Mouse (Mus musculus) liver, embryonic 11.5 days (tissue): ENCODE measurements around the gene Mapk12. TPM values are rescaled to one million over a fixed set of nuclear protein-coding genes. Genes with fewer than 3 reads are reported as not detected.

Experiments
- ATAC-seq: fragments of 200-750 bp; cut with Nextera tagmentation; replicated peaks from 2 replicates; pipeline ENCODE4 v1.8.0; 2017; ENCODE audit warnings: moderate number of reproducible peaks, mild to moderate bottlenecking, moderate TSS enrichment, moderate library complexity; ENCODE audit not compliant: low FRiP score
- DNase-seq: peaks from one replicate; pipeline ENCODE4 v3.0.0-alpha.2; 2017; ENCODE audit warnings: low spot score
- H3K27ac ChIP-seq: fragments of 300-500 bp; sonication (generic); 2 replicates; pipeline ENCODE4 v1.5.1; 2014; ENCODE audit warnings: mild to moderate bottlenecking, low read depth, low read length, control low read depth
- H3K27me3 ChIP-seq: fragments of 300-500 bp; sonication (generic); replicated peaks from 2 replicates; pipeline ENCODE4 v1.6.1; 2014; ENCODE audit warnings: low read length, mixed read lengths; ENCODE audit not compliant: control insufficient read depth, insufficient read depth
- H3K36me3 ChIP-seq: fragments of 300-500 bp; sonication (generic); 2 replicates; pipeline ENCODE4 v1.6.1; 2014; ENCODE audit warnings: mild to moderate bottlenecking, low read length, moderate library complexity, mixed read lengths; ENCODE audit not compliant: control insufficient read depth, insufficient read depth
- H3K4me1 ChIP-seq: fragments of 300-500 bp; sonication (generic); replicated peaks from 2 replicates; pipeline ENCODE4 v1.6.1; 2014; ENCODE audit warnings: low read length, mixed read lengths; ENCODE audit not compliant: control insufficient read depth, insufficient read depth
- H3K4me2 ChIP-seq: fragments of 300-500 bp; sonication (generic); 2 replicates; pipeline ENCODE4 v1.6.1; 2014; ENCODE audit warnings: mild to moderate bottlenecking, control low read depth, moderate library complexity
- H3K4me3 ChIP-seq: fragments of 300-500 bp; sonication (generic); 2 replicates; pipeline ENCODE4 v1.5.1; 2014; ENCODE audit warnings: low read depth, low read length, control low read depth
- H3K9ac ChIP-seq: fragments of 300-500 bp; sonication (generic); 2 replicates; pipeline ENCODE4 v1.6.1; 2014; ENCODE audit warnings: low read depth, low read length, control low read depth
- H3K9me3 ChIP-seq: fragments of 300-500 bp; sonication (generic); 2 replicates; pipeline ENCODE4 v1.6.1; 2016; ENCODE audit warnings: low read length, inconsistent platforms, mixed read lengths; ENCODE audit not compliant: control insufficient read depth
- WGBS: fragments of 180-500 bp; shearing (Covaris S2); extraction: QIAGEN DNeasy Blood & Tissue Kit; methylation state at CpG from one replicate; pipeline ENCODE4 v1.1.7; 2014; 5-methylcytosine and 5-hydroxymethylcytosine counted together
- polyA plus RNA-seq: library from polyadenylated mRNA; unstranded; fragments of >200 nt; fragmentation: Nextera tagmentation; extraction: Ambion mirVana; gene quantifications from 2 replicates; pipeline ENCODE4 v1.2.1, GENCODE M21; 2014

The Mapk12 gene
- polyA plus RNA-seq, 1 experiment from 2014 or later, result 4.8 TPM

- Histone ChIP-seq H3K27ac (no peak overlapping the region), H3K36me3 (peaks cover 78% of the 10 kb centered on the region), H3K9ac (no peak overlapping the region), H3K9me3 (no peaks in the 10 kb centered on the region), H3K4me1 (no peaks in the 10 kb centered on the region), H3K4me3 (no peak overlapping the region), H3K4me2 (no peak overlapping the region), H3K27me3 (no peaks in the 10 kb centered on the region)
- DNase-seq (no peak), ATAC-seq (no peak)
- 89% methylated on average over 10 of the region's 10 CpGs for WGBS
These were observed 36.6 kb downstream of the Mapk12 start for GRCm38 (mm10) chr15:89103921-89104320.

- no peaks in the 10 kb centered on the region for H3K4me1 ChIP-seq
- H3K9me3 ChIP-seq, result no peaks in the 10 kb centered on the region
- no peak overlapping the region for H3K4me2 ChIP-seq
- H3K9ac ChIP-seq, result no peak overlapping the region
- DNase-seq (no peak), ATAC-seq (no peak)
- H3K27me3 ChIP-seq, result no peaks in the 10 kb centered on the region
- no peak overlapping the region for H3K27ac ChIP-seq
- WGBS, result 86% methylated on average over 5 of the region's 5 CpGs
- no peak overlapping the region for H3K4me3 ChIP-seq
- H3K36me3 ChIP-seq, result peaks cover 70% of the 10 kb centered on the region
These were observed 37.9 kb downstream of the Mapk12 start for GRCm38 (mm10) chr15:89102646-89103045.

GRCm38 (mm10) chr15:89100823-89101222 lies 39.7 kb downstream of the Mapk12 start:
- ATAC-seq (no peak), DNase-seq (no peak)
- Histone ChIP-seq H3K9ac (no peak overlapping the region), H3K27ac (no peak overlapping the region), H3K4me1 (no peaks in the 10 kb centered on the region), H3K27me3 (no peaks in the 10 kb centered on the region), H3K9me3 (no peaks in the 10 kb centered on the region), H3K4me2 (no peak overlapping the region), H3K36me3 (peaks cover 64% of the 10 kb centered on the region), H3K4me3 (no peak overlapping the region)
- WGBS, result 94% methylated on average over 12 of the region's 12 CpGs

GRCm38 (mm10) chr15:89098616-89099015 lies 41.9 kb downstream of the Mapk12 start:
- H3K36me3 ChIP-seq, result peaks cover 58% of the 10 kb centered on the region
- no peak overlapping the region for H3K4me3 ChIP-seq
- H3K9ac ChIP-seq, result no peak overlapping the region
- no peak overlapping the region for H3K27ac ChIP-seq
- H3K4me1 ChIP-seq, result no peaks in the 10 kb centered on the region
- WGBS, result 88% methylated on average over 7 of the region's 7 CpGs
- ATAC-seq, result no peak
- no peak overlapping the region for H3K4me2 ChIP-seq
- H3K9me3 ChIP-seq, result no peaks in the 10 kb centered on the region
- DNase-seq, result no peak
- no peaks in the 10 kb centered on the region for H3K27me3 ChIP-seq

GRCm38 (mm10) chr15:89097450-89097849 lies 43.1 kb downstream of the Mapk12 start:
- H3K9me3 ChIP-seq, result no peaks in the 10 kb centered on the region
- H3K36me3 ChIP-seq, result peaks cover 56% of the 10 kb centered on the region
- no peak for DNase-seq
- WGBS, result 87% methylated on average over 5 of the region's 5 CpGs
- H3K4me3 ChIP-seq, result no peak overlapping the region
- ATAC-seq, result no peak
- H3K27me3 ChIP-seq, result no peaks in the 10 kb centered on the region
- no peak overlapping the region for H3K27ac ChIP-seq
- H3K4me2 ChIP-seq, result no peak overlapping the region
- H3K9ac ChIP-seq, result no peak overlapping the region
- no peaks in the 10 kb centered on the region for H3K4me1 ChIP-seq

GRCm38 (mm10) chr15:89092181-89092580 lies 48.3 kb downstream of the Mapk12 start:
- peaks cover 24% of the 10 kb centered on the region for H3K36me3 ChIP-seq
- no peak overlapping the region for H3K9ac ChIP-seq
- H3K27me3 ChIP-seq, result no peaks in the 10 kb centered on the region
- no peak overlapping the region for H3K27ac ChIP-seq
- H3K4me2 ChIP-seq, result no peak overlapping the region
- H3K9me3 ChIP-seq, result no peaks in the 10 kb centered on the region
- DNase-seq, result no peak
- peaks cover 13% of the 10 kb centered on the region for H3K4me1 ChIP-seq
- no peak for ATAC-seq
- WGBS, result 82% methylated on average over 5 of the region's 5 CpGs
- H3K4me3 ChIP-seq, result no peak overlapping the region

- DNase-seq (no peak), ATAC-seq (no peak)
- Histone ChIP-seq H3K36me3 (peaks cover 19% of the 10 kb centered on the region), H3K27me3 (no peaks in the 10 kb centered on the region), H3K4me3 (no peak overlapping the region), H3K4me2 (no peak overlapping the region), H3K9ac (no peak overlapping the region), H3K27ac (no peak overlapping the region), H3K4me1 (peaks cover 13% of the 10 kb centered on the region), H3K9me3 (no peaks in the 10 kb centered on the region)
- 85% methylated on average over 4 of the region's 4 CpGs for WGBS
These were observed 49.8 kb downstream of the Mapk12 start for GRCm38 (mm10) chr15:89090662-89091061.

- H3K36me3 ChIP-seq, result peaks cover 16% of the 10 kb centered on the region
- 2% methylated on average over 56 of the region's 68 CpGs for WGBS
- peak; percentile 61 for ATAC-seq
These were observed 51.1 kb downstream of the Mapk12 start for GRCm38 (mm10) chr15:89089248-89090051.

More at GRCm38 (mm10) chr15:89089248-89090051, 51.1 kb downstream of the Mapk12 start:
- H3K9me3 ChIP-seq, result no peaks in the 10 kb centered on the region
- H3K4me3 ChIP-seq, result peak overlapping the region; percentile 89
- H3K9ac ChIP-seq, result peak overlapping the region; percentile 95
- H3K27ac ChIP-seq, result peak overlapping the region; percentile 75
- H3K4me2 ChIP-seq, result peak overlapping the region; percentile 78
- peak; percentile 61 for DNase-seq
- H3K4me1 ChIP-seq, result peaks cover 13% of the 10 kb centered on the region
- no peaks in the 10 kb centered on the region for H3K27me3 ChIP-seq
